Mouse (Mus musculus) testis, adult 2 months (tissue): ENCODE results near the gene Cyfip2.

Experiments used
- CTCF ChIP-seq: fragments of 200-500 bp; IDR thresholded peaks from 2 replicates; pipeline ENCODE4 v1.5.1; 2012; ENCODE audit warnings: low read depth, mild to moderate bottlenecking, inconsistent platforms, low read length, moderate library complexity; ENCODE audit not compliant: control insufficient read depth, insufficient read depth, insufficient replicate concordance
- POLR2A ChIP-seq: fragments of 200-500 bp; IDR thresholded peaks from 2 replicates; pipeline ENCODE4 v1.6.1; 2012; ENCODE audit warnings: low read depth, mild to moderate bottlenecking, inconsistent platforms, low read length, moderate library complexity; ENCODE audit not compliant: control insufficient read depth

- TF ChIP-seq POLR2A (no peak), CTCF (no peak)
Measured at GRCm38 (mm10) chr11:46310647-46311063, 2.0 kb downstream of the Cyfip2 start.
